Mouse (Mus musculus) heart, postnatal 14 days (tissue): Measurements from ENCODE around the gene Vps51. TPM values are rescaled to one million over a fixed set of nuclear protein-coding genes. Genes with fewer than 3 reads are reported as not detected.
A peak's percentile ranks its signal among the peaks of the same experiment; 100 is the strongest.

Source experiments
- DNase-seq, 2 experiments: peaks; one replicate each; pipeline ENCODE4 v3.0.0; 2021 to 2022
- intact Hi-C: fragments of 180-260 bp; cut with DNase I; formaldehyde crosslinking; loops from one replicate; pipeline ENCODE4 v1.15.1; 2025
- long read RNA-seq, 2 experiments: library from polyadenylated mRNA; stranded (forward); transcript quantifications; one replicate each; pipeline ENCODE4 v2.0.0; 2021
- total RNA-seq, 2 experiments: library from RNA; stranded (reverse); gene quantifications; 2 replicates each; pipeline ENCODE4 v1.2.3; 2021

Gene Vps51
- 10 to 100 TPM; 27.9 to 32.3 TPM for total RNA-seq
- long read RNA-seq, experiment 1, transcript Vps51-201 (10 exons, 2,675 nt): major isoform, 24 of 35 reads
- long read RNA-seq, experiment 1, partial matches to known transcripts: 3 of 35 reads
- long read RNA-seq, experiment 1, other reads (novel, unspliced or antisense): 5 of 35 reads
- long read RNA-seq, experiment 2, transcript Vps51-201 (10 exons, 2,675 nt): major isoform, 22 of 36 reads
- long read RNA-seq, experiment 2, partial matches to known transcripts: 4 of 36 reads
- long read RNA-seq, experiment 2, other reads (novel, unspliced or antisense): 7 of 36 reads

- peak; percentile 79 to 89 for DNase-seq
- intact Hi-C loops: no loop called here
These were observed at the start of gene Vps51 for GRCm38 (mm10) chr19:6076564-6077393. TSS of gene Vps51 (minus strand) at chr19:6077231.

- peak; percentile 44 to 76 for DNase-seq
- intact Hi-C loops: loop anchor here (5.0 kb wide), 2 partner anchors 79 to 206 kb away; partner anchors contain the start of genes Men1 and Syvn1
These were observed 49.3 kb upstream of the Vps51 start for GRCm38 (mm10) chr19:6126289-6126688.

- intact Hi-C loops: loop anchor here (2.0 to 5.0 kb wide), 3 partner anchors 78 to 207 kb away; partner anchors contain the start of genes Men1, Pola2 and Syvn1
- no peak for DNase-seq
These were observed 47.9 kb upstream of the Vps51 start for GRCm38 (mm10) chr19:6124898-6125297.

- intact Hi-C loops: no loop called here
- DNase-seq: no peak
These were observed 46.3 kb upstream of the Vps51 start for GRCm38 (mm10) chr19:6123330-6123729.

GRCm38 (mm10) chr19:6121761-6122160 lies 44.7 kb upstream of the Vps51 start:
- DNase-seq: no peak

GRCm38 (mm10) chr19:6118677-6119185 lies 41.7 kb upstream of the Vps51 start:
- no peak for DNase-seq
- intact Hi-C loops: no loop called here

More at GRCm38 (mm10) chr19:6121761-6122160, 44.7 kb upstream of the Vps51 start:
- intact Hi-C loops: no loop called here

GRCm38 (mm10) chr19:6117986-6118676 lies 41.1 kb upstream of the Vps51 start, which contains the start of gene Sac3d1:
TSS of gene Sac3d1 (minus strand) at chr19:6118650.
- intact Hi-C loops: no loop called here
- peak; percentile 85 to 88 for DNase-seq

- intact Hi-C loops: no loop called here
- no peak for DNase-seq
These were observed 40.4 kb upstream of the Vps51 start for GRCm38 (mm10) chr19:6117346-6117985.

GRCm38 (mm10) chr19:6116113-6116850 lies 39.3 kb upstream of the Vps51 start:
- no peak for DNase-seq
- intact Hi-C loops: no loop called here

- no peak for DNase-seq
- intact Hi-C loops: no loop called here
These were observed 36.1 kb upstream of the Vps51 start for GRCm38 (mm10) chr19:6113116-6113515.

GRCm38 (mm10) chr19:6105586-6105985 lies 28.6 kb upstream of the Vps51 start, which contains the start of gene Naaladl1:
TSS of gene Naaladl1 (plus strand) at chr19:6105782.
- intact Hi-C loops: no loop called here
- no peak for DNase-seq

GRCm38 (mm10) chr19:6104476-6104875 lies 27.4 kb upstream of the Vps51 start:
- intact Hi-C loops: no loop called here
- no peak for DNase-seq

- intact Hi-C loops: no loop called here
- peak in 1 of 2 experiments; percentile 21 for DNase-seq
These were observed 25.3 kb upstream of the Vps51 start for GRCm38 (mm10) chr19:6102169-6102853.

GRCm38 (mm10) chr19:6101186-6101585 lies 24.2 kb upstream of the Vps51 start:
- intact Hi-C loops: no loop called here
- no peak for DNase-seq

- intact Hi-C loops: no loop called here
- DNase-seq: no peak
These were observed 20.8 kb upstream of the Vps51 start for GRCm38 (mm10) chr19:6097847-6098246.

GRCm38 (mm10) chr19:6094119-6094518 lies 17.1 kb upstream of the Vps51 start, which contains the start of gene AC131692.1:
TSS of gene AC131692.1 (plus strand) at chr19:6094419.
- intact Hi-C loops: no loop called here
- DNase-seq: no peak

GRCm38 (mm10) chr19:6088841-6089240 lies 11.8 kb upstream of the Vps51 start:
- intact Hi-C loops: no loop called here
- DNase-seq: no peak

- DNase-seq: peak; percentile 26 to 30
- intact Hi-C loops: loop anchor here (2.0 kb wide), 1 partner anchor 29 kb away; the partner anchor contains the start of genes Fau and Mrpl49
These were observed 8.4 kb upstream of the Vps51 start for GRCm38 (mm10) chr19:6085417-6085879.
